Mouse (Mus musculus): ENCODE data around the gene Gpr3. TPM values are rescaled to one million over a fixed set of nuclear protein-coding genes. Genes with fewer than 3 reads are reported as not detected.

The Gpr3 gene
- total RNA-seq, 2 experiments from 2014 or later: 0.36 to 0.99 TPM

DNA sequence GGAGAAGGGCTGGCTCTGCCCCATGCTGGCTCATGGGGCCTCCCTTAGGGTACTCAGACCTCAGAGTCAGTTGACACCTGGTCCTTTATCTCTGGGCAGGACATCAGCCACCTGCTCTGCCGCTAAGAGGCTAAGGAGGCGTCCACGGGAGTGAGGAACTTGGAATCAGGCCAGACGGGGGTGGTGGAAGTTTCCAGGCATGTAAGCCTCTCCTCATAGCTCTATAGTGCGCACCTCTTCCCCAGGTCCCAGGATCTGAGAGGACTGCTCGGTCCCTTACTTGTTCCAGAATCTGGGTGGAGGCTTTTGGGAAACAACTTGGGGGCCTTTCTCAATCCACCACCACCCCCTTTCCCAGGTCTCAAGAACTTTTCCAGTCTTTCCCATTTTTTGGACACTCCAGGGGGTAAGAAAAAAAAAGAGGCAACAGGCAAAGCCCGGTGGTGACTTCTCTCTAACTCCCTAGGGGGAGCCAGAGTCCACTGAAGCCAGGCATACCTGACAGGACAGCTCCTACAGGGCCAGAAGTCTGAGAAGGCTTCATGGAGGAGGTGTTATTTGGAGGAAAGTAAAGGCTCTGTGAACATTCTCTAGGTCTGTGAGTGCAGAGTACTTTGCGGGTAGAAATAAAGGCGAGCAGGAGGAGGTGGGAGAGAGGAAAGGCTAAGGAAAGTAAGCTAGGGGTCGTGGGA lies 21.1 kb upstream of the Gpr3 start:
- DNase-seq: peak; percentile 63

DNA sequence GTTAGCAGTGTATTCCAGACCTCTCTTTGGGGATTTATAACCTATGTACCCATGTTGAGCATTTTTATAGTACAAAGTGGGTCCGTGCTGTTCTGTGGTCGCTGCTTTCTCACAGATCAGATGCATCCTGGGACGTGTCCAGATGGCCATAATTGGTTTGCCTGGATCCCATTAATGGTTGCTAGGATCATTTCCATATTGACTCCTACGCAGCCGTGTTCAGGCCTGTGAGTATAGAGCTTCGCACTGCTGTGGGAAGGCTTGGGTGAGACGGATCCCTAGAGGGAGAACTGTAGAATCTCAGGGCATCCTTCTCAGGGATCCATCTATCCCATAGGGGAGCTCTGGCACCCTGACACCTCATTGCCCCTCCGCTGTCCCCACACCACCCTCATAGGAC lies 17.2 kb upstream of the Gpr3 start:
- no peak for DNase-seq

DNA sequence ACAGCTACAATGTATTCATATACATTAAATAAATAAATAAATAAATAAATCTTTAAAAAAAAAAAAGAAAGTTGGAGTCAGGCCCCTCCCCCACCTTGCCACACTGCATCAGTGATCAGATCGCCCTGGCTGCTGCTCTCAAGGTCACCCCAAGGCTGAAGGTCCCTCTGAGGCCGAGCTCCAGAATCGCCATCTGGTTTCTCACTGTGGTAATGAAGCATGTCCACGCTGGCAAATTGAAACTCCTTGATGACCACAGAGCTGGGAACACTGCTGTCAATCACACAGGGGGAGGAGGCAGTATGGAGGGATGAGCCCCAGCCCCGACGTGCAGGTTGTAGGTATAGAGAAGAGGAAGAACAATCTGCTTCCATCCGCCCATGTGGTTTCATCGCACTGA lies 15.3 kb upstream of the Gpr3 start:
- no peak for DNase-seq

DNA sequence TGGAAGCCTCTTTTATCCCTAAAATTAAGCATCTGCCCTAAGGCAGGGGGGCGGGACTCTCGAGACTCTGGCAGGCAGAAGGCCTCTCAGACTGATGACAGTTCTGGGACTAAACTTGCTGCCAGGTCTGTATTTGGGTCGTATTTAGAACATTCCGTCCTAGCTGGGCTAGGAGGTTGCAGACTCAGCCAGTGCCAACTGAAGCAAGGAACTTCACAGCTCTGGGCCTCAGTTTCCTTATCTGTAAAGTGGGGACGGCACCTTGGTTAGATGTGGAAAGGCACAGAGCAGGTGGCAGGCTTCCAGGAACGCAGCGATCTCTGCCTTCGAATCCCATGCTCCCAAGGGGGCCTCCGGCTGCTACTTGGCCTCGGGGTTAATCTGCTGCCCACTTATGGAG lies 13.7 kb upstream of the Gpr3 start:
- no peak for DNase-seq

DNA sequence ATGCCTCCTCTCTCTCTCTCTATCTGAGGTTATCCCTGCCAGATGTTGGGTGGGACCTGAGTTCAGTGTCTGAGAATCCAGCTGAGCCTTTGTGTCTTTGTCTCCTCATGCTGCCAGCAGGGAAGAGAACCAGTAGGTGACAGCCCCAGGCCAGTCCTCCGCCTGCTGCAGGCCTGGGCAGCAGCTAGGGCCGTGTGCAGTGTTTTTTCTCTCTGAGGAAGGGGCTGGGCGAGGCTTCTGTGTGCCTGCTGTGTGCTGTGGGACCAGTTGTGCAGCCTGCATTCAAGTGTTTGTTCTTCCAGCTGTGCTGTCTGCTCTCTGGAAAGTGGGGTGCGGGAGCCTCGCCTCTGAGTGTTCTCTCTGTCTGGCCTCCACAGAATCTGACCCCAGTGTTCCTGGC lies 11.5 kb upstream of the Gpr3 start:
- DNase-seq: no peak

DNA sequence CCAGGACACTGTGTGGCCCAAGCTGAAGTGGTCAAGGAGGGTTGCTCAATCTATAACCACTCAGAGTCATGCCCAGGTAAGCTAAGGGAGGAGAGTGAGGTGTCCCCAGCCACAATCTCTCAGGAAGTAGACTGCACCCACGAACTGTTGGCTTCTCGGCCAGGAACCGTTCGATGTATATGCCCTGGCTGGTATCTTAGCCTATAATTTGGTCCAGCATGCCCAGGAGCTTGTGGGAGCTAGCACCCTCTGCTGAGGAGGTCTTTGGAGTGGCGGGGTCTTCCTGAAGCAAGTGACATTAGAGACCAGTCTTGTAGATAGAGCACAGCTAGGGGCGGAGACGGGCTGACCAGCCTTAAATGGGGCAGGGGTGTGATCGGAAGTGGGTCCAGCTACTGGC lies 9.4 kb upstream of the Gpr3 start:
- DNase-seq: no peak

DNA sequence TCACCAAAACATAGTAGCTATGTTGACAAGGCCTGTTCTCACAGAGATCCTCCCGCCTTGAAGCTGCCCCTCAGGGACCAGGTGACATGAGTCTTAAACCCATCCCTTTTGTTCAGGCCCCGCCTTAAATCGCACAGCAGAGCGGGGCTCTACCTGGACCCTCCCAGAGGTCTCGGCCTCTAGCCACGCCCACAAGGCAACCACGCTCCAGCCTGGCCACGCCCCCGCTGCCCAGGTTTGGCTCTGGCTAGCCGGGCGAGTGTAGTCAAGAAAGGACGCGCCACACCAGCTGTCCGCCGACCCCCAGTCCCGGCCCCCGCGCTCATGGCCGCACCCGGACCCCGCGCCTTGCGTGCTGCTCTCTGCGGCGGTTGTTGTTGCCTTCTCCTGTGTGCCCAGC lies 8.3 kb upstream of the Gpr3 start:
- DNase-seq: no peak

DNA sequence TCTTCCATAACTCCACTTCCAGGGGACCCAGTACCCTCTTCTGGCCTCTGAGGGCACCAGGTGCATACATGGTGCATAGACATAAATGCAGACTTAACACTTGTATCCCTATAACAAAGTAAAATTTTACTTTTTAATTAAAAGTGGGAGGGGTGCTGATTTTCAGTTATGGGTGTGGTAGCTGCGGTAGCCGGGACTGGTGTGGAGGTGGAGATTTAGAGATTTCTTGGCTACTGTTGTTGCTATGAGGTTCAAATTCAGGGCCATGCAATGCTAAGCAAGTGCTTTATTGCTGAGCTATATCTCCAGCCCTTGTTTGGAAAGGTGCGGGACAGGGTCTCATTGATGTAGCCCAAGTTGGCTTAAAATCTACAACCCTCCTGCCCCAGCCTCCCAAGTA lies 6.4 kb upstream of the Gpr3 start:
- no peak for DNase-seq

DNA sequence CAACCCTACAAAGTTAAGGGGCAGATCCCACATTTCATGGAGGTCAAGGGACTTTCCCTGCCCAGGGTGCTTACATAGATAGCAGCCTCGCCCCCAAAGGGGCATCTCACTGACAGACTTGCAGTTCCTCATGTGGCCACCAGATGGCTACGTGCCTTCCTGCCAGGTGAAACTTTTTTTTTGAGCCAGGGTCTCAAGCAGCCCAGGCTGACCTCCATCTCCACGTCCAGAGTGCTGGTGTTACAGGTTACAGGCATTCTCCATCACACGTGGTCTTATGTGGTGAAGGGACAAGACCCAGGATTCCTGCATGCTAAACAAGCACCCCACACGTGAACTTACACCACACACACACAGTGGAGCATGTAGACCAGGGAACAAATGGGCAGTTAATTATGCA lies 5.3 kb upstream of the Gpr3 start:
- DNase-seq: peak; percentile 72

DNA sequence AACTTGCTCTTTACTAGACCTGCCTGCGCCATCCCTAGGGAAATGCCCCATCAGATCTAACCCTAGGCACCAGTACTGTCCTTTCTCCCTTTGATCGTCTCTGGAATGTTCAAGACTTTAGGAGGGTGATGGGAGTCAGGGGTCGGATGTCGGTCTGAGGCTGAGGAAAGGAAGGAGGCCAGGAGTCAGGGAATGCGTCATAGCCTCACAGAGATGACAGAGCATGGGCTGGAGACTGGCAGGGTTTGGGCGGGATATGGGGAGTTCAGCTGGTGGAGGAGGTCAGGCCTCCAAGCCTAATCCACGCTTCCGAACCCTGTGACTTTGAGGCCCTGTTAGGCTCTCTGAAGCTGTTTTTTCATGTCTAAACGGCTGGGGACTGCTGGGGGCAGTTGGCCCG lies 1.3 kb upstream of the Gpr3 start:
- DNase-seq: no peak

DNA sequence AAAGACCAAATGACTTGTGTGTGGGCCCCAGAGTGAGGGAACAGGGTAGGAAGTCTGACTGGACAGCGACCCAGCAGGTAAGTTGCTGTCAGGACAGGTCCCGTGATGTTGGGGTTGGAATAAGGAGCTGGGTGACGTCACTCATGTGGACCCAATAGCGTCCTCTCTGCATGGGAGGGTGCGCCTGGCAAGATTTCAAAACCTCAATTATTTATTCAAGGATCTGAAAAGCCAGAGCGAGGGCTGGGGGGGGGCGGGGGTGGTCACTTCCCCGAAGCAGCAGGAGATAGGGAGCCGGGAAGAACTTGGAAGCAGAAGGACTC lies 893 bp upstream of the Gpr3 start:
- DNase-seq: no peak

DNA sequence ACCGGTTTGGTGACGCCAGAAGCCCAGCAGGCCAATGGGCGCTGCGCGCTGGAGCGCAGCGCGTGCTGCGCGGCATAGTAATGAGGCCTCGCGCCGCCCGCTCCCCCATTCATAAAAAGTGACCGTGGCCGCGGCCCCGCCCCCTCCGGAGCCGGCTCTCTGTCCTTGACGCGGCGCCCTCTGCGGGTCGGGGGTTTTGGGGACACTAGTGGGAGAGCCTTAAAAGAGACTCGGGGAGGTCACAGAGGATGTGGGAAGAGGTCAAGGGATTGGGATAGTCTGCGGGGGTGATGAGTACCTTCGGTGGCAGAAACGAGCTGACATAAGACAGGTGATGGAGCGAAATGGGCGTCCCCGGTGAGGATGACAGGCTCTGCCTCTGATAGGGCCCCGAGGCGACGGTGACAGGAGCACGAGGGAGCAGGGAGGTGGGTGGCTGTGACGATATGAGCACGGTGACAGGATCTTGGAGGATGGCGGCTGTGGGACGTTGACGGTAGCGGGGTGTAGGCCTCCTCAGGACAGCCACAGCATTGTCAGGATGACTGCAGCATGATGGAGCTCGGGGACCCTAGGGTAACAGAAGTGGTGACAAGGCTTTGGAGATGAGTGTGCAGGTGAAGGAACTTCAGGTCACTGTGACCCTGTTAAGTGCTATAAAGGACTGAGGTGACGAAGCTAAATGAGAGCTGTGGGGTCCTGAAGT lies 379 bp upstream of the Gpr3 start:
- DNase-seq: peak; percentile 87

DNA sequence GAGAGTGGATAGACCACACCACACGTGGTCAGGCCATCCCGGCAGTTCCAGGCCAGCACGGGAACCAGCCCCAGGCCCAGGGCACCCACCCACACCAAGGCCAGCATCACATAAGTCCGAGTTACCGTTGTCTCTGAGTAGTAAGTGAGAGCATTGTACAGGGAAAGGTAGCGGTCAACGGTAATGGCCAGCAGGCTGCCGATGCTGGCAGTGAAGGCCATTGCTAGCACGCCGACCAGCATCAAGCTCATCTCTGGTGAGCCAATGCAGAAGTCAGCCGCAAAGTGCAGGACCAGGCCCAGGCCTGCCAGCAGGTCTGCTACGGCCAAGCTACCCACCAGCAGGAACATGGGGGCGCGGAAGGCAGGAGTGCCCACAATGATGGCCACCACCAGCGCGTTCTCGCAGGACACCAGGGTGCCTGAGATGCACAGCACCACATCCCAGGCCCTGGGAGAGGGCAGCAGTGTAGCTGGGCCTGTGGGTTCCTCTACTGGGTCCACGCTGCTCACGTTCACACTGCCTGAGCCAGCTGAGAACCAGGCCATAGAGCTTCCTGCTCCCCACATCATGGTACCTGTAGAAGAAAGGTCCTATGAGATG lies 1.4 kb downstream of the Gpr3 start:
- no peak for DNase-seq

DNA sequence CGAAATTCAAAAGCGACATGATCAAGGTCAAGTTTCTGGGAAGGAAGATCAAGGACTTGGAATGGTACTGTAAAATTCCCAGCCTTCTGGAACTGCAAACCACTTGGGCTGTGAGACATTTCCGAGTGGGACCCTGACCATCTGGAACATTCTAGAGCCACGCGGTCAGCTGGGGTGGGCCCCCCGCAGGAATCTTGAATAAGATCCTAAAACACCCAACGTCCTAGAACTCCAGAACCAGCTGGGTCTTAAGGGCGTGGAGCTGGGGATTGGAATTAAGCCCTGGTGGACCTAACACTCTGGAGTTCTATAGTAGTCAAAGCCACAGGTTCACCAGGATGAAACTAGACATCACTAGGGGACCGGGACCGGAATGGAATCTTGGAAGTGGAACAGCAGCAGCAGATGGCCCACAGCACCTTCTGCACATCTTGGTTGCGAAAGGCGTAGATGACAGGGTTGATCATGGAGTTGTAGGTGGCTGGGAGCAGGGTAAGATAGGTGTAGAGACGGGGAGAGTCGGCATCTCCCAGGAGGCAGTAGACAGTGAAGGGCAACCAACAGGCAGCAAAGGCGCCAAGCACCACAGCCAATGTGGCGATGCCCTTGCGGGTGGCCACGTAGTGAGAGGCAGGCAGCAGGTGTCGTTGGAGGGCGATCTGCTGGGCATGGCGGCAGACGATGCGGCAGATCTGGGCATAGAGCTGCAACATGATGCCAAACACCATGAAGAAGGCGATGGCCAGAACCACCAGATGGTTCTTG lies 2.1 kb downstream of the Gpr3 start:
- DNase-seq: no peak

DNA sequence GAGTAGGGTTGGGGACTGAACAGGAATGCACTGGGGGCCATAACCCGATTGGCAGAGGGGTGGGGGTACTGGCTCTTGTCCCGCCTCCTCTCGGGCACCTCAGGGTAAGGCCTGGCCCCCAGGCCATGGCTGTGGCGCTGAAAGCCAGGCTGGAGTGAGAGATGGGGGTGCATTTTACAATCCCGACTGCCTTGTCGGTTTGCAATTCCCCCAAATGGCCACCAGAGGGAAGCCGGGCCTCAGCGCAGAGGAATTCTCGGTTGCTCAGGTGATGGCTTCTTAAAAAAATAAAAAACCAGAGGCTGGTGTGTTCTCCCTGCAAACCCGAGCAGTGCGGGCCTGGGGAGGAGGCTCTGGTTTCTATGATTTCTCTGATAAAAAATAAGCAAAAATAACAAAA lies 3.0 kb downstream of the Gpr3 start:
- DNase-seq: peak; percentile 67

DNA sequence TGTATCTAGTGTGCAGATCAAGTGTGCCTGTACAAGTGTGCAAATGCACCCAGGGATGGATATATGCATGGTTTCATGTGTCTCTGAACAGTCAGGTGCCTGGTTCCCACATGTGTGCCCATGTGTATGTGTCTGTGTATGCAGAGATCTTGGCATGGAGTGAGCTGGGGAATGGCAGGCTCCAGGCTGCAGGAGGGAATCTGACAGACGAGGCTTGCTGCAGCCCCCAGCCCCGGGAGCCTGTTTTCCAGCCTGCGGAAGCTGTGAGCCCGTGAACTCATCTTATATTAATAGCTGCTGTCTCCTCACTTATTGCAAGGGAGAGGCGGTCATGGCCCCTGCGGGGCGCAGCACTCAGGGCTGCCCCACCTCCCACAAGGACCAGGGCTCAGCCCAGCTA lies 8.0 kb downstream of the Gpr3 start:
- DNase-seq: no peak

DNA sequence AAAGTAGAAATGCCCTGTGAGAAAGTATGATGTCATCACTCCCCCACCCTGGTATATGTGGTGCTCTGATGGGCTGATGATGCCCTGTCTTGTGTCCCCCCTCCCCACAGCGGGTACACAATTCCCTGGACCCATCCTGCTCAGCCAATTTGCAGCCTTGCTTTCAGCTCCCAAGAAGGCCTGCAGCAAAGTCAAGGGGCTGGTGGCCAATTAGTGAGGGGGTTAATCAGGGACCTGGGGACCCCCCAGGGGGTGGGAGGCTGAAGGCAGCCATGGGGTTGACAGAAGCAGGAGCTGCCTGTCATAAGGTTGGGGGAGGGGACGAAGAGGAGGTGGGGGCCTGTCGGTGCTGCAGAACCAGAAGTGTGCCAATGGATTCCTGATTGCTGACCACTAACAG lies 8.7 kb downstream of the Gpr3 start:
- DNase-seq: no peak

DNA sequence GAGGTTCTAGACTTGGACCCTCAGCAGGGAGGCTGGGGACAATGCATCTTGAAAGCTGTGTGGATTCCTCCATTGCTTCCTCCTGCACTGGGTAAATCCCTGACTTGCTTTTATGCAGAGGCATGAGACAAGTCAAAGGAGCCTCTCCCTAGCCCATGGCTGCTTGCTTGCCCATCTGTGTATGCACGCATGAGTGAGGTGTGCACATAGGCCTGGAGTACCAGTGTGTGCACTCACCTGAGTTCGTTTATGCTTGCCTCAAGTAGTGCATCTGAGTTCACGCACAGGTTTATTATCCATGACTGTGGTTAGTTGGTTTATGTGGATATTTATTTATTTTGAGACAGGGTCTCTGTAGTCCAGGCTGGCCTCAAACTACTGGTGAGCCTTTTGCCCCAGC lies 10.1 kb downstream of the Gpr3 start:
- DNase-seq: no peak

DNA sequence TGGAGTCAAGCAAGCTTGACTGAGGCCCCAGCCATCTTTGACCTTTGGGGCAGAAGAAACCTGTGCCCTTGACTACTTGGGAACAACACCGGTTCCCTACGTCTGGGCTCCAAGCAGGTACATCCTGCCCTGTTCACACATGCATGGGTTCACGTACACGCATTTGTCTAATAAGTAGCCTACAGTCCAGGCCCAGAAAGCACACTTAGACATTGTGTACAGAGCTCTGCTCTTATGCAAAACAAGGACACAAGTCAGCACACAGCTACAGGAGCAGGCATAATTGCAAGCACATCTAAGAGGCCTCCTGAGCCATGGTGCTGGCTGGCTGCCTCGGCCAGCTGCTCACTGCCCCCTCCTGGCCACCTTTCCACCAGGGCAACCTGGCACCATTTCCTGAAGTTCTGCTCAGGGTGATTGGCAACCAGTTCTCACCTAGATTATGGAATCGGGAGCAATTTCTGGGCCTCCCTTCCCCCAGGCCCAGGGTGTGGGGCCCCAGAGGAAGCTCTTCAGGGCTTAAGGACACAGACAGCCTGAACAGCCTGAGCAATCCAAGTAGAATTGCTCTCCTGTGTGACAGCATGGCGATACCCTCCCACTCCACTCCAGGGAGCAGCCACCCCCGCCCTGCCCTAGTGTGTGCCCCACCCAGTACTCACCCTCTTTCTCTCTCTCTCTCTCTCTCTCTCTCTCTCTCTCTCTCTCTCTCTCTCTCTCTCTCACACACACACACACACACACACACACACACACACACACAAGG lies 11.1 kb downstream of the Gpr3 start:
- peak; percentile 86 for DNase-seq

DNA sequence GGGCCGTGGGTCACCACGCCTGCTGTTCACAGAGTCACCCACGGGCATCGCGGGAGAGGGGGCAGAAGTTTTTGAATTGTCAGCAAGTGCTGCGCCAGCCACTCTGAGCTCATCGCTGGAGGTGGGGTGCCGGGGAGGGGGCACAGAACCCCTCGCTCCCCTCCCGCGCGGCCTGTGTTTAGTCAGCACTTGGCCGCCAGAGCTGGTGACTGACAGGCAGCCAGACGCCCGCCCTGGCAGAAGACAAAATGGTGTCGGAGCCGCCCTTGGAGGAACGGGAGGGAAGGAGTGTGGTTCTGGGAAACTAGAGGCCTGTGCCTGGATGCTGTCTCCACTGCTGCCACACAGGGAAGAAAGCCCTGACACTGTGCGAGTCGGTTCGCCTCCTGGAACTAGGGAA lies 12.0 kb downstream of the Gpr3 start:
- peak; percentile 68 for DNase-seq

DNA sequence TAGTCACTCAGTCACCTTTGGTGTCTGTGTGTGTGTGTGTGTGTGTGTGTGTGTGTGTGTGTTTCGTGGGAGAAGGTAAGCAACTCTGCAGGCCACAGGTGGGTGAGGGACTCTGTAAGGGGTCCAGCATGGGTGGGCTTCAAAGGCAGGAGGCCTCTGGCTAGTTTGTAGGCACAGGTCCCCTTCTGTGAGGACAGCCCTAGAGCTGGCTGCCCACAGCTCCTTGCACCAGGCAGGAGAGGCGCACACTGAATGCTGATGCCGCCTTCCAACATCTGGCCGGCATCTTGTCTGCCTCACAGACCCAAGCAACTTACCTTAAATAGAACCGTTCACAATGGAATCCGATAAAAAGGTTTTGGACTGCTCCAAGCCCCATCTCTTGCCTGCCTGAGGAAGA lies 12.6 kb downstream of the Gpr3 start:
- DNase-seq: no peak

DNA sequence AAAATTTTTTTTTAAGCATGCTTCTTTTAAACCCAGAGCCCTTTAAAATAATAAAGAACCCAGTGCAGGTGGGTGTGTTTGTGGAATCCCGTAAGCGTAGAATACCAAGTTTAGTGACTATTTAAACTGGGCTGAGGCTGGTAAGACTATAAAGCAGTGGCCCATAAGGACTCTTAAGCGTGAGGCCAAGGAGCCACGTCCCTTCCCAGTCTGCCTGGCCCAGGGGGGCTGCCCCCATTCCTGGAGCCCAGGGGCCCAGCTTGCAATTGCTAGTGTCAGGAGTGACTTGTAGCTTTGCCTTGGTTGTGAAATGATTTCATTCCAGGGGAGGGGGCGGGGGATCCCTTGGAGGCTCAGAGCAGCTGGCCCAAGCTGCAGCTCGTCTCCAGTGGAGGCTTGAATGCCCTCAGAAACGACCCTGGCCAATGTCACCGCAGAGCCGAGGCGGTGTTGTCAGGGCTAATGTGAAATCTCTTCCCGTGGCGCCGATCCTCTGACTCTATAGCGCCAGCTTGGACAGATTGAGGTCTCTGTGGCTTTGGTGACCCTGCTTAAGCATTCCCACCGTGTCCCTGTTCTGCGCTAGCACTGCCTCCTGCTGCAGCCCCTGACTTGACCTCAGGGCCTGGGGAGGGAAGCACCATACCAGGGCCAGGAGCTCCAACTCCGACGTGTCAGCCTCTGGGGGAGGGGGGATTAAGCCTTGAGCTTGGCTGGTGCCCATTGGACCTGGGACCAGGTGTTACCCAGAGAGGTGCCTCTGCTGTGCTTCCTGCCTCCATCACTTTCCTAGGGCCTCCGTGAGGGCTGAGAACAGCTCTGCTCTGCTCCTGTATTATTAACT lies 13.8 kb downstream of the Gpr3 start:
- DNase-seq: peak; percentile 49

All from adrenal gland, postnatal 10 days (tissue).